Mouse (Mus musculus) G1E-ER4 (cell line): ENCODE measurements around the gene Arhgap42. TPM values are rescaled to one million over a fixed set of nuclear protein-coding genes. Genes with fewer than 3 reads are reported as not detected.

Experiments used
- GATA1 ChIP-seq: IDR thresholded peaks from one replicate; pipeline ENCODE4 v1.8.0; 2012; ENCODE audit warnings: low read length, inconsistent platforms
- polyA plus RNA-seq: library from polyadenylated mRNA; stranded (reverse); fragments of >175 nt; gene quantifications from 2 replicates; pipeline ENCODE4 v1.2.3, GENCODE M21; 2012

The Arhgap42 gene
- polyA plus RNA-seq, 1 experiment: not detected

DNA sequence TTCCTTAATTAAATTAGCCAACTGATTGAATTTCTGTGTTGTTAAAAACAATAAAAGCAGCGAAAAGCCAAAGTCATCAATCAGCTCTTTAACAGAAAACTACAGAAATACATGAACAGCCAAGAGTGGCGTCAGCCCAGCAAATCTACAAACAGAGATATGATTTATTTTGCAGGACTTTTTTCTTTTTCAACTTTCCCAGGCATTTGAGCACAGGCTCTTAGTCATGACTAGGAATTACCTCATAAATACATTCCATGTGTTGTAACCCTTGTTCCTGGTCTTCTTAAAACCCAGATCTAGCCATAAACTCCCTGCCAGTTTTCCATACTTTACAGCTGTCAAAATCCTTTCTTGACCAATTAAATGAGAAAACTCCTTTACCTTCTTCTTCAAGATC, 114.7 kb downstream of the Arhgap42 start:
- no peak for TF ChIP-seq GATA1

DNA sequence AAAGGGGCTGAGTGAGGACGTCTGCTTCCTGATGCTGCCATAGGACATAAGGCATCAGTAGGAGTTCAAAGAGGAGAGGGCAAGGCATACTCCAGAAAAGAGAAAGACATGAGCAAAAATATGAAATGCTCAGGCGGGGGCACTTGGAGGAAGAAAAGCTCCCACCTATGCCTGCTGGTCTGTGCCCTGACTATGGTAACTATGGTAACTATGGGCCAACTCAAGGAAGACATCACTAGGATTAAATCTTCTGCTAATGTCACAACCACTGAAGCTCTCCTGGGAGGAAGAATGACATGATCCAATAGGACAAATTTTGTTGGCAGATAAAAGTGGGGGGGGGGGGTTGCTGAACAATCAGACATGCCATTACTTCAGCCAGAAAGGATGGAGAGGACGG, 124.6 kb downstream of the Arhgap42 start:
- no peak for TF ChIP-seq GATA1

- no peak for TF ChIP-seq GATA1
Measured at GRCm38 (mm10) chr9:9113847-9114246, 125.1 kb downstream of the Arhgap42 start.

DNA sequence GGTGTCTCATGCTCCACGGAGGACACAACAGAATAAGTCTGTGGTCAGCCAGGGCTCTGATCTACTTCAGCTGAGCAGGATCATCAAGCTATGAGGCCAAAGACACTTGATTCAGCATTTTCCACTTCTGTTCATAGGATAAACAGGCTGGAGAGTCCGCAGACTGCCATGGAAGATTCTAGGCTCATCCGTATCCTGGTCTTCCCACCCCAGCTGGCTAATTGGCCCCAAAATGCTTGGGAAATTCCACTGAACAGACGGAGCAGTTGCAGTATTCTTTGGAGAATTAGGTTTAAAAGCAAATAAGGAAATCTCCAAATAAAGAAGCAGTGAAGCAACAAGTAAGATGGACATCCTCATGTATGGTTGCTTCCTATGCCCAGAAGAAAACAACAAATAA, 126.0 kb downstream of the Arhgap42 start:
- no peak for TF ChIP-seq GATA1

GRCm38 (mm10) chr9:9107697-9108096, 131.2 kb downstream of the Arhgap42 start:
- no peak for TF ChIP-seq GATA1

- no peak for TF ChIP-seq GATA1
Measured at GRCm38 (mm10) chr9:9104761-9105160, 134.1 kb downstream of the Arhgap42 start.

- TF ChIP-seq GATA1: no peak
Measured at GRCm38 (mm10) chr9:9102158-9102514, 136.8 kb downstream of the Arhgap42 start.

- no peak for TF ChIP-seq GATA1
Measured at GRCm38 (mm10) chr9:9101482-9102157, 137.3 kb downstream of the Arhgap42 start.

- no peak for TF ChIP-seq GATA1
Measured at GRCm38 (mm10) chr9:9101055-9101454, 137.8 kb downstream of the Arhgap42 start.

- TF ChIP-seq GATA1: no peak
Measured at GRCm38 (mm10) chr9:9097835-9098234, 141.1 kb downstream of the Arhgap42 start.

GRCm38 (mm10) chr9:9096761-9097160, 142.1 kb downstream of the Arhgap42 start:
- no peak for TF ChIP-seq GATA1

- no peak for TF ChIP-seq GATA1
Measured at GRCm38 (mm10) chr9:9093096-9093495, 145.8 kb downstream of the Arhgap42 start.

DNA sequence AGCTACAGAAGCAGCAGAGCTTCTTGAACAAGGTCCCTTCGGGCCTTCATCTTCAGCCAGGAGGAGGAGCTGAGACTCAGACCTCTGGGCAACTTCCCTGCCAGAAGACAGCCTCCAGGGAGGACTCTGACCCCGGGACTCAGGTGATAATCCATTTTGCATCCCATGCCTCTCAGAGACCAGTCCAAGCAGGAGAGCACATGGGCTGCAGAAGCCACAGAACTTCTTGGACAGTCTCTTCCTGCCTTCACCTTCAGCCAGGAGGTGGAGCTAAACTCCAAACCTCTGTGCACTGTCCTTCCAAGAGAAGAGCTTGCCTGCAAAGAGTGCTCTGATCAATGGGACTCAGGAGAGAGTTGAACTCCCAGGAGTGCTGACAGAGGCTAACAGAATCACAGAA, 155.5 kb downstream of the Arhgap42 start:
- TF ChIP-seq GATA1: no peak

GRCm38 (mm10) chr9:9052920-9053319, 186.0 kb downstream of the Arhgap42 start:
- TF ChIP-seq GATA1: no peak

GRCm38 (mm10) chr9:9051184-9051583, 187.7 kb downstream of the Arhgap42 start:
- TF ChIP-seq GATA1: no peak

- no peak for TF ChIP-seq GATA1
Measured at GRCm38 (mm10) chr9:9049202-9049601, 189.7 kb downstream of the Arhgap42 start.

DNA sequence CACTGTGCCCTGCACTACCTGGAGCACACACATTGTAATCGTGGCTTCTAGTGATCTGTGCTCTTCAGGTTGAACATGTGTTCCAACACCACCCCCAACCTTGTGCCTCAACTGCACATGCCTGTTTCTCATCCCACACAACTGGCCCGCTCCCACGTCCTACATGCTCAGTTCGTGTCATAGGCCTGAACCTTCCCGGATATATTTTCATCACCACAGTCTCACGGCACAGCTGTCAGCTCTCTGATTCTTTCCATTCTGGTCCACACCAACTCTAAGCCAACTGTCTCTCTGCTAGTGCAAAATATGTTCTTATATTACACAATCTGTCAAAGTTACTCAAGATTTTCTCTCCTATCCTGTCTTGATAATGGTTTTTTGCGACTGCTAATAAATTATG, 197.9 kb downstream of the Arhgap42 start:
- no peak for TF ChIP-seq GATA1
